Mouse (Mus musculus) embryonic facial prominence, embryonic 11.5 days (tissue): Measurements from ENCODE around the gene Rora. TPM values are rescaled to one million over a fixed set of nuclear protein-coding genes. Genes with fewer than 3 reads are reported as not detected.

Experiments
- ATAC-seq: fragments of 200-750 bp; cut with Nextera tagmentation; replicated peaks from 2 replicates; pipeline ENCODE4 v1.8.0; 2017; ENCODE audit warnings: low read depth; ENCODE audit not compliant: insufficient number of reproducible peaks, low FRiP score, low TSS enrichment
- DNase-seq: peaks from one replicate; pipeline ENCODE4 v3.0.0-alpha.2; 2015; ENCODE audit warnings: low spot score
- H3K27ac ChIP-seq: fragments of 300-500 bp; sonication (generic); replicated peaks from 2 replicates; pipeline ENCODE4 v1.5.1; 2014; ENCODE audit warnings: mild to moderate bottlenecking, low read depth, low read length, control low read depth
- H3K27me3 ChIP-seq: fragments of 300-500 bp; sonication (generic); 2 replicates; pipeline ENCODE4 v1.6.1; 2014; ENCODE audit warnings: mild to moderate bottlenecking, low read length, moderate library complexity, mixed read lengths; ENCODE audit not compliant: control insufficient read depth, insufficient read depth
- H3K36me3 ChIP-seq: fragments of 300-500 bp; sonication (generic); replicated peaks from 2 replicates; pipeline ENCODE4 v1.6.1; 2014; ENCODE audit warnings: low read depth, mild to moderate bottlenecking, low read length, moderate library complexity, mixed read lengths; ENCODE audit not compliant: control insufficient read depth, insufficient read depth
- H3K4me1 ChIP-seq: fragments of 300-500 bp; sonication (generic); 2 replicates; pipeline ENCODE4 v1.6.1; 2014; ENCODE audit warnings: low read length, mixed read lengths; ENCODE audit not compliant: control insufficient read depth, insufficient read depth
- H3K4me2 ChIP-seq: fragments of 300-500 bp; sonication (generic); 2 replicates; pipeline ENCODE4 v1.6.1; 2014; ENCODE audit warnings: low read depth, mild to moderate bottlenecking, control low read depth, low read length, moderate library complexity
- H3K4me3 ChIP-seq: fragments of 300-500 bp; sonication (generic); 2 replicates; pipeline ENCODE4 v1.5.1; 2014; ENCODE audit warnings: low read depth, low read length, control low read depth
- H3K9ac ChIP-seq: fragments of 300-500 bp; sonication (generic); replicated peaks from 2 replicates; pipeline ENCODE4 v1.6.1; 2014; ENCODE audit warnings: mild to moderate bottlenecking, control low read depth, low read length
- H3K9me3 ChIP-seq: fragments of 300-500 bp; sonication (generic); replicated peaks from 2 replicates; pipeline ENCODE4 v1.6.1; 2016; ENCODE audit warnings: mild to moderate bottlenecking, low read length, inconsistent platforms, mixed read lengths; ENCODE audit not compliant: control insufficient read depth
- WGBS: fragments of 180-500 bp; shearing (Covaris S2); extraction: QIAGEN DNeasy Blood & Tissue Kit; methylation state at CpG from one replicate; pipeline ENCODE4 v1.1.7; 2014; 5-methylcytosine and 5-hydroxymethylcytosine counted together
- polyA plus RNA-seq: library from polyadenylated mRNA; unstranded; fragments of >200 nt; fragmentation: Nextera tagmentation; extraction: Ambion mirVana; gene quantifications from 2 replicates; pipeline ENCODE4 v1.2.1, GENCODE M21; 2014

The Rora gene
- polyA plus RNA-seq, 1 experiment from 2014 or later: 5.7 TPM

DNA sequence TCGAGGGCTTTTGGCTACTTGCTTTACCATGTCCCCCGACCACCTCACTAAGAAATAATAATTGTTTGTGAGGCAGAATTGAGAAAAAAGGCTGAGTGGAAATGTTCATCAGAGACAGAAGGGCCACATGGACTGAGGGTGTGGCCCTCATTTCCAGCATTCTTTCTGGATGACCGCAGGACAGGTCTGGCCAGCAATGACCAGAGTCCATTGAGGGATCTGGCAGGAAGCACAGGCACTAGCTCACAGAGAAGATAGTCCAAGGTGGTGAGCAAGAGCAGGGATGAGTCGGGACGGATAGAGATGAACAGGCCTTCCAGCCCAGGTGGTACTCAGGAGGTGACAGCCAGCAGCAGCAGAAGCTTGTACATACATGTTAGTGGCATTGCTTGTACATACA is 501.1 kb downstream of the Rora start:
- Histone ChIP-seq H3K27ac (no peak overlapping the region), H3K4me1 (no peaks in the 10 kb centered on the region; the same call in 1 of the 2 replicates), H3K9me3 (no peaks in the 10 kb centered on the region), H3K4me2 (no peak overlapping the region), H3K36me3 (no peaks in the 10 kb centered on the region), H3K27me3 (no peaks in the 10 kb centered on the region), H3K9ac (no peak overlapping the region), H3K4me3 (no peak overlapping the region)
- 91% methylated on average over 5 of the region's 5 CpGs for WGBS
- ATAC-seq (no peak), DNase-seq (no peak)

DNA sequence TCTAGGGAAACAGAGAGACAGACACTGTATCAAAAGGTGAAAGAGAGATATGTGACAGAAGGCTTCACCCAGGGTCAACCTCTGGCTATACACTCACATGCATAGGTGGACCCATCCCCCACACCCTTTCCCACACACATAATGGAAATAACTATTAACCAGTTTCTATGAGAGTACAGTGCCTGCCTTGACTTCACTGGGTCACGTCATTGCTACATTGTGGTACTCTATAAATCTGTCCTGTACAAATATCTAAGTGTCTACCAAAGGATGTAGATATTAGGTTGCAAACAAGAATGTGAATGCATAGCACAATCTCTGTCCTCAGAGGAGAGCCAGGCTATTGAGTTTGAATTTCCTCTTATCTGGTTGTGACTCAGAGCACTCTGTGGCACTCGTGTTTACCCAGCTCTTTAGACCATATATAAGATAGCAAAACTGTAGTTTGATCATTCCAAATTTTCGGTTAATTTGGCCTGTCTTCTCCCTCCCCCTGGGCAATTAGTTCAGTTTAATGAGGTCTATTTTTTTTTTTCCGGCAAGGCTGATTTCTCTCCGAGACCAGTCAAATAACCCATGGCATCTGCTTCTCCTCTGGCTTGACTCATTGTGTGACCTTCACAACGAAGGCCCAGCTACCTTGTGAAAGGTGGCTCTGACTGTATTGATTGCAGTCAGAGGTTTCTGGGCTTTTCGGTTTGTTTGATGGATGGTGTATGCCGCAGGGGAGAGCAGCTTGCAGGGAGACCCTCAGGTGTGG is 502.4 kb downstream of the Rora start:
- no peaks in the 10 kb centered on the region for H3K27me3 ChIP-seq
- 66% methylated on average over 8 of the region's 8 CpGs for WGBS
- H3K4me2 ChIP-seq: no peak overlapping the region
- no peak overlapping the region for H3K4me3 ChIP-seq
- ATAC-seq (no peak), DNase-seq (no peak)
- no peak overlapping the region for H3K27ac ChIP-seq
- no peaks in the 10 kb centered on the region for H3K9me3 ChIP-seq
- H3K4me1 ChIP-seq: no peaks in the 10 kb centered on the region; the same call in 1 of the 2 replicates
- H3K9ac ChIP-seq: no peak overlapping the region
- H3K36me3 ChIP-seq: no peaks in the 10 kb centered on the region

DNA sequence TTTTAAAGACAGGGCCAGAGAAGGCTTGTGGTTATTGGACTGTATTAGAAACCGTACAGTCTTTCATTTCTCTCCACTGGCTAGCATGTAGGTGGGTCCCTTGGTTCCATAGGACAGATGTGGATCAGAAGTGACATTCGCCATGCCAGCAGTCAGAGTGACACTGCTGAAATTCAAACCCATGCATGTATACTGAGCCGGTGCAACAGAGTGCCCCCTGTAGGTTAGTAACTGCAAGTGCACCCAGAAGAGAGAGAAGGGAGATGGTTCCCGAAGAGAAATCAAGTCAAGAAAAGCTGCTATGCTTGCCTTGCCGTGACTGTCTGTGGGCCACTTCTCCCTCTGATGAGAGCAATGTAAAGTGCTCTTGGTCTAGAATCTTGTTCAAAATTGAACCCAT is 507.2 kb downstream of the Rora start:
- Histone ChIP-seq H3K4me1 (no peaks in the 10 kb centered on the region), H3K4me3 (no peak overlapping the region), H3K36me3 (no peaks in the 10 kb centered on the region), H3K27me3 (no peaks in the 10 kb centered on the region), H3K9me3 (no peaks in the 10 kb centered on the region), H3K27ac (no peak overlapping the region), H3K9ac (no peak overlapping the region), H3K4me2 (no peak overlapping the region)
- DNase-seq (no peak), ATAC-seq (no peak)
- WGBS: 88% methylated on average over 5 of the region's 5 CpGs

DNA sequence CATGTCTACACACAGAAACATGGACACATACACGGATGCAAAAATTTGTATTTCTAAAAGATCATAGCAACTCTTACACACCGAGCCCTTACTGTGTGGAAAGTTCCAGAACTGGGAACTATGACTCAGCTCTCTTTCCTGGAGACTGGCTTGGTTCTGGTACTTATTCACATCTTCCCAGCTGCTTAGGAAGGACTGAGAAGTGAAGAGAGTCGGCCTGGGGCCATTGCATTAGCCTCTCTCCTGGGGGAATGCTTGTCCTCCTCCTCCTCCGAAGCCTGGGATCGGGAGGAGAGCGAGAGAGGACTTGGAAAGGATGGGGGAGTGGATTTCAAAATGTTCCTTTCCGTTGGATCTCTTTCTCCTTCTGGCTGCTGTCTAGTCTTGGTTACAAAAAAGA is 511.1 kb downstream of the Rora start:
- H3K4me1 ChIP-seq: no peaks in the 10 kb centered on the region
- ATAC-seq (no peak), DNase-seq (no peak)
- H3K4me3 ChIP-seq: no peak overlapping the region
- H3K36me3 ChIP-seq: no peaks in the 10 kb centered on the region
- no peak overlapping the region for H3K27ac ChIP-seq
- no peaks in the 10 kb centered on the region for H3K9me3 ChIP-seq
- no peak overlapping the region for H3K9ac ChIP-seq
- no peaks in the 10 kb centered on the region for H3K27me3 ChIP-seq
- no peak overlapping the region for H3K4me2 ChIP-seq
- 71% methylated on average over 7 of the region's 7 CpGs for WGBS

DNA sequence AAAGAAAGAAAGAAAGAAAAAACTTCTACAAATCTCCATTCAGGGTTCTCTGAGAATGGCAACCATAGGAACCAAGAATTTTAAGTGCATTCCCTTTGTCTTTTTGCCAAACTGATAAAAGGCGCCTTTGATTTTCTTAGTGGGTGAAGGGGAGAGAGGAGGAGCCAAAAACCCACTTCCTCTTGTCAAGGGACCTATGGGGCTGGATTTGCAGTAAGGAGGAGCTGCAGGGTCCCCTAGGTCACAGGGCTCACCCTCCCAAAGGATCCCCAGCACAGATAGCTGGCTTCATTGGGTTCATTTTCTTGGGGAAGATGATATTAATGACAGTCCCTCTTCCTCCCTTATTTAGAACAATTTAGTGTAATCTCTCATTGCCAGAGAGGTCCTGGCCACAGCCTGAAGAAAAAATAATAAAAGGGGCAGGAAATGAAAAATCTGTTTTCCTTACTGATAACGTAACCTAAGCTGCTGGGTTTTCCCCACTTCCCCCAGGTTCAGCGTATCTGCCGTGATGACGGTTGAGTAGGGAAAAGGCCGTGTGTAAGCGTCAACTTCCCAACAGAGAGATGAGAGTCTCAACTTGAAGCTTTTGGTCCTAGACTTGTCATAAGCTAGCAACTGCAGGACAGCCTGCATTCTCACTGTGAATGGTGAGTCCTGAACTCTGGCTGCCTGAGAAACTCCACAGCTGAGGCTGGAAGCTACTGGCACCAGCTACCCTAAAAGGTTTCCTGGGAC is 511.7 kb downstream of the Rora start:
- Histone ChIP-seq H3K4me1 (no peaks in the 10 kb centered on the region), H3K27me3 (no peaks in the 10 kb centered on the region), H3K36me3 (no peaks in the 10 kb centered on the region), H3K27ac (no peak overlapping the region), H3K9ac (no peak overlapping the region), H3K4me2 (no peak overlapping the region), H3K9me3 (no peaks in the 10 kb centered on the region), H3K4me3 (no peak overlapping the region)
- WGBS: 66% methylated on average over 7 of the region's 7 CpGs
- no peak for ATAC-seq
- DNase-seq: no peak

DNA sequence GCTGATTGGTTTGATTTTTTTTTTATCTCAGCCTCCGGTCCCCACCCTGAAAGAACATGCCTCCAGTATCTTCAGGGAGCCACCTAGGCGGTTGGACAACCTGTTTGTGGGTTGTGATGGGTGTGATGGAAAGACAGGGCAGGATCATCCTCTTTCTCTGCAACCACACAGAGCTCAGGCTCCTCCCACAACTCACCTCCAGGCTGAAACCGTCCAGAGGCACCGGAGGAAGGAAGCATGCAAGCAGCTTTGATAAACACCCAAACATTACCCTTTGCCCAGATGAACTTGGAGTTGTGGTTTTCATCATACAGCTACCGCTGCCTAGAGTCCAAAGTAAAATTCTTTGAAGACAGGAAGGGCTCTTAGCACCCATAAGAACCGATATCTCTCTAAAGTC is 520.5 kb downstream of the Rora start:
- no peak overlapping the region for H3K4me2 ChIP-seq
- 82% methylated on average over 6 of the region's 6 CpGs for WGBS
- H3K9ac ChIP-seq: no peak overlapping the region
- no peak for DNase-seq
- H3K27ac ChIP-seq: no peak overlapping the region
- H3K27me3 ChIP-seq: no peaks in the 10 kb centered on the region
- no peaks in the 10 kb centered on the region for H3K4me1 ChIP-seq
- H3K4me3 ChIP-seq: no peak overlapping the region
- no peaks in the 10 kb centered on the region for H3K9me3 ChIP-seq
- no peaks in the 10 kb centered on the region for H3K36me3 ChIP-seq
- no peak for ATAC-seq

DNA sequence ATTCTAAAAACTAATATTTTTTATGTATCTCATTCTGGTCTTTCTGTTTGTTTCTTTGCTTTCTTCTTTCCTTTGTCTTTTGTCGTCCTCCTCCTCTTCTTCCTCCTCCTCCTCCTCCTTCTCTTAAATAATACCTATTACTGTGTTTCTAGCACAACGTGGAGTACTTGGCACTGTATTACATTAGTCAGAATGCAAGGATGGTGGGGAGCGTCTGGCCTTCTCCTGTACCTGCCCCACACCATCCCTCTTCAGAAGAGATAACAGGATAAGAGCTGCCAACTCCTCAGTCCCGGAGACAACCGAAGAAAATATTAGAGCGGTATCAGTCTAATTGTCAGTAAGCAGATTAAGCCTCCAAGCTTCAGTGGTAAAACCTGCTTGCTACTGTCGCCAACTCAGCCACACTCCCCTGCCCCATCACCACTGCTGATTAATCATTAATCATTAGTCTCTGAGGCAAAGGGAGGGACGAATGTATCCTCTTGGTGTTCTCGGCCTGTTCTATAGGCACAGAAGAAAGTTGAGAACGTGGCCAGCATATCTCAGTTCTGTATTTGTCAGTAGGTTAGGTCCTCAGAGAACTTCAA is 521.0 kb downstream of the Rora start:
- ATAC-seq: no peak

DNA sequence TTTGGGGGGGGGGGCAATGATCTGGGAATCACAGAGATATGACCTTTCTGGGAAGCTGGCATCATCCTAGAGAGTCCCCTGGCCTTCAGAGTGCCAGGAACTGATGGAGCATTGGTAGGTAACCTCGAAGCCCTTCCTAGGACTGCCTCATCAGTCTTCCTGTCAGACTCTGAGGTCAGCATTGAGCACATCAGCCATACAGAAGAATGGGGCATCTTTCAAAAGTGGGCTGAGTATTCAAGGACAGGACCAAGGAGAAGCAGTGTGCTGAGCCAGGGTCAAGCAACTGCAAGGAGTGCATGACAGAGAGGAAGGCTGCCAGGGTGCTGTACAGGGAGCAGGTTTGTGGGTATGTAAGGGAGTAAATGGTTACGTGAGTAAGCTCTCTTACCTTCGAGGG is 523.4 kb downstream of the Rora start:
- Histone ChIP-seq H3K27me3 (no peaks in the 10 kb centered on the region), H3K9me3 (no peaks in the 10 kb centered on the region), H3K4me1 (no peaks in the 10 kb centered on the region), H3K36me3 (no peaks in the 10 kb centered on the region), H3K9ac (no peak overlapping the region), H3K4me3 (no peak overlapping the region), H3K4me2 (no peak overlapping the region), H3K27ac (no peak overlapping the region)
- ATAC-seq (no peak), DNase-seq (no peak)
- WGBS: 92% methylated on average over 3 of the region's 3 CpGs

More for the DNA sequence above, 521.0 kb downstream of the Rora start:
- H3K4me3 ChIP-seq: no peak overlapping the region
- no peaks in the 10 kb centered on the region for H3K4me1 ChIP-seq
- no peak for DNase-seq
- H3K4me2 ChIP-seq: no peak overlapping the region
- H3K27ac ChIP-seq: no peak overlapping the region
- no peaks in the 10 kb centered on the region for H3K36me3 ChIP-seq
- H3K9ac ChIP-seq: no peak overlapping the region
- WGBS: 85% methylated on average over 10 of the region's 10 CpGs
- no peaks in the 10 kb centered on the region for H3K27me3 ChIP-seq
- H3K9me3 ChIP-seq: no peaks in the 10 kb centered on the region
